Mouse (Mus musculus): ENCODE data around the gene Thap3.

- no peak for TF ChIP-seq POLR2A (IDR thresholded peaks at IDR 0.05; ENCODE audit: borderline replicate concordance, low read depth, low read length)
- no peak for TF ChIP-seq CTCF (IDR thresholded peaks at IDR 0.05; ENCODE audit: low read depth, low read length)
These were observed 20.4 kb downstream of the Thap3 start for GRCm38 (mm10) chr4:151968204-151968921.

Measured in bone marrow macrophage, adult 2 months (primary cell).